Mouse (Mus musculus): ENCODE measurements around the gene 1500009L16Rik. TPM values are rescaled to one million over a fixed set of nuclear protein-coding genes. Genes with fewer than 3 reads are reported as not detected.

Gene 1500009L16Rik
- polyA plus RNA-seq, 1 experiment from 2014 or later, result 25.5 TPM

GRCm38 (mm10) chr10:83776272-83776878, 53.7 kb downstream of the 1500009L16Rik start:
- WGBS, result 40% methylated on average over 11 of the region's 11 CpGs
- H3K27me3 ChIP-seq (replicated peaks; ENCODE audit: control insufficient read depth, insufficient read depth, low read length), result no peaks in the 10 kb centered on the region
- H3K4me1 ChIP-seq (replicated peaks; ENCODE audit: control insufficient read depth, insufficient read depth, low read length), result no peaks in the 10 kb centered on the region
- no peak overlapping the region for H3K9ac ChIP-seq (ENCODE audit: low read length)
- 0 out of 2 replicates have a peak, but pooled peaks cover 5% of the 10 kb centered on the region for H3K9me3 ChIP-seq (ENCODE audit: control insufficient read depth, low read length)
- H3K4me3 ChIP-seq (ENCODE audit: low read depth, low read length), result no peak overlapping the region
- H3K27ac ChIP-seq (ENCODE audit: low read depth), result no peak overlapping the region
- no peak overlapping the region for H3K4me2 ChIP-seq (ENCODE audit: low read length)
- peak; percentile 86 for DNase-seq (ENCODE audit: low spot score)
- H3K36me3 ChIP-seq (ENCODE audit: control insufficient read depth, insufficient read depth, low read length), result no peaks in the 10 kb centered on the region
- ATAC-seq (replicated peaks; ENCODE audit: low FRiP score, low TSS enrichment, low read depth), result no peak

- DNase-seq (ENCODE audit: low spot score), result no peak
- ATAC-seq (replicated peaks; ENCODE audit: low FRiP score, low TSS enrichment, low read depth), result no peak
- Histone ChIP-seq H3K27me3 (replicated peaks; ENCODE audit: control insufficient read depth, insufficient read depth, low read length) (no peaks in the 10 kb centered on the region), H3K9ac (ENCODE audit: low read length) (no peak overlapping the region), H3K27ac (ENCODE audit: low read depth) (no peak overlapping the region), H3K4me2 (ENCODE audit: low read length) (no peak overlapping the region), H3K9me3 (ENCODE audit: control insufficient read depth, low read length) (0 out of 2 replicates have a peak, but pooled peaks cover 5% of the 10 kb centered on the region), H3K36me3 (ENCODE audit: control insufficient read depth, insufficient read depth, low read length) (no peaks in the 10 kb centered on the region), H3K4me1 (replicated peaks; ENCODE audit: control insufficient read depth, insufficient read depth, low read length) (no peaks in the 10 kb centered on the region), H3K4me3 (ENCODE audit: low read depth, low read length) (no peak overlapping the region)
- 85% methylated on average over 9 of the region's 9 CpGs for WGBS
These were observed 54.6 kb downstream of the 1500009L16Rik start for GRCm38 (mm10) chr10:83777253-83777652.

GRCm38 (mm10) chr10:83781854-83782253, 59.2 kb downstream of the 1500009L16Rik start:
- ATAC-seq (replicated peaks; ENCODE audit: low FRiP score, low TSS enrichment, low read depth), result no peak
- Histone ChIP-seq H3K4me3 (ENCODE audit: low read depth, low read length) (no peak overlapping the region), H3K9me3 (ENCODE audit: control insufficient read depth, low read length) (0 out of 2 replicates have a peak, but pooled peaks cover 5% of the 10 kb centered on the region), H3K4me2 (ENCODE audit: low read length) (no peak overlapping the region), H3K27me3 (replicated peaks; ENCODE audit: control insufficient read depth, insufficient read depth, low read length) (no peaks in the 10 kb centered on the region), H3K4me1 (replicated peaks; ENCODE audit: control insufficient read depth, insufficient read depth, low read length) (no peaks in the 10 kb centered on the region), H3K9ac (ENCODE audit: low read length) (no peak overlapping the region), H3K27ac (ENCODE audit: low read depth) (no peak overlapping the region), H3K36me3 (ENCODE audit: control insufficient read depth, insufficient read depth, low read length) (no peaks in the 10 kb centered on the region)
- 89% methylated on average over 4 of the region's 4 CpGs for WGBS
- DNase-seq (ENCODE audit: low spot score), result no peak

- Histone ChIP-seq H3K4me3 (ENCODE audit: low read depth, low read length) (no peak overlapping the region), H3K9me3 (ENCODE audit: control insufficient read depth, low read length) (0 out of 2 replicates have a peak, but pooled peaks cover 5% of the 10 kb centered on the region), H3K4me2 (ENCODE audit: low read length) (no peak overlapping the region), H3K36me3 (ENCODE audit: control insufficient read depth, insufficient read depth, low read length) (no peaks in the 10 kb centered on the region), H3K9ac (ENCODE audit: low read length) (no peak overlapping the region), H3K27me3 (replicated peaks; ENCODE audit: control insufficient read depth, insufficient read depth, low read length) (no peaks in the 10 kb centered on the region), H3K4me1 (replicated peaks; ENCODE audit: control insufficient read depth, insufficient read depth, low read length) (no peaks in the 10 kb centered on the region), H3K27ac (ENCODE audit: low read depth) (no peak overlapping the region)
- 87% methylated on average over 10 of the region's 10 CpGs for WGBS
- no peak for ATAC-seq (replicated peaks; ENCODE audit: low FRiP score, low TSS enrichment, low read depth)
- DNase-seq (ENCODE audit: low spot score), result no peak
These were observed 59.9 kb downstream of the 1500009L16Rik start for GRCm38 (mm10) chr10:83782371-83783120.

- WGBS, result 34% methylated on average over 5 of the region's 5 CpGs
- no peak for ATAC-seq (replicated peaks; ENCODE audit: low FRiP score, low TSS enrichment, low read depth)
These were observed 62.3 kb downstream of the 1500009L16Rik start for GRCm38 (mm10) chr10:83785003-83785402.

GRCm38 (mm10) chr10:83785627-83786392, 63.1 kb downstream of the 1500009L16Rik start:
- no peak for DNase-seq (ENCODE audit: low spot score)
- no peak overlapping the region for H3K4me3 ChIP-seq (ENCODE audit: low read depth, low read length)
- H3K4me1 ChIP-seq (replicated peaks; ENCODE audit: control insufficient read depth, insufficient read depth, low read length), result no peaks in the 10 kb centered on the region
- 66% methylated on average over 3 of the region's 3 CpGs for WGBS
- H3K27me3 ChIP-seq (replicated peaks; ENCODE audit: control insufficient read depth, insufficient read depth, low read length), result no peaks in the 10 kb centered on the region
- no peaks in the 10 kb centered on the region for H3K9me3 ChIP-seq (ENCODE audit: control insufficient read depth, low read length)
- no peaks in the 10 kb centered on the region for H3K36me3 ChIP-seq (ENCODE audit: control insufficient read depth, insufficient read depth, low read length)
- H3K27ac ChIP-seq (ENCODE audit: low read depth), result no peak overlapping the region
- no peak overlapping the region for H3K9ac ChIP-seq (ENCODE audit: low read length)
- no peak for ATAC-seq (replicated peaks; ENCODE audit: low FRiP score, low TSS enrichment, low read depth)
- H3K4me2 ChIP-seq (ENCODE audit: low read length), result no peak overlapping the region

More at GRCm38 (mm10) chr10:83785003-83785402, 62.3 kb downstream of the 1500009L16Rik start:
- no peak overlapping the region for H3K4me3 ChIP-seq (ENCODE audit: low read depth, low read length)
- no peak overlapping the region for H3K4me2 ChIP-seq (ENCODE audit: low read length)
- no peak for DNase-seq (ENCODE audit: low spot score)
- H3K9ac ChIP-seq (ENCODE audit: low read length), result no peak overlapping the region
- H3K4me1 ChIP-seq (replicated peaks; ENCODE audit: control insufficient read depth, insufficient read depth, low read length), result no peaks in the 10 kb centered on the region
- no peaks in the 10 kb centered on the region for H3K9me3 ChIP-seq (ENCODE audit: control insufficient read depth, low read length)
- no peaks in the 10 kb centered on the region for H3K27me3 ChIP-seq (replicated peaks; ENCODE audit: control insufficient read depth, insufficient read depth, low read length)
- H3K36me3 ChIP-seq (ENCODE audit: control insufficient read depth, insufficient read depth, low read length), result no peaks in the 10 kb centered on the region
- no peak overlapping the region for H3K27ac ChIP-seq (ENCODE audit: low read depth)

GRCm38 (mm10) chr10:83795088-83795487, 72.4 kb downstream of the 1500009L16Rik start:
- H3K9ac ChIP-seq (ENCODE audit: low read length), result no peak overlapping the region
- H3K9me3 ChIP-seq (ENCODE audit: control insufficient read depth, low read length), result no peaks in the 10 kb centered on the region
- H3K4me3 ChIP-seq (ENCODE audit: low read depth, low read length), result no peak overlapping the region
- H3K4me1 ChIP-seq (replicated peaks; ENCODE audit: control insufficient read depth, insufficient read depth, low read length), result no peaks in the 10 kb centered on the region
- no peak overlapping the region for H3K4me2 ChIP-seq (ENCODE audit: low read length)
- no peaks in the 10 kb centered on the region for H3K36me3 ChIP-seq (ENCODE audit: control insufficient read depth, insufficient read depth, low read length)
- no peak overlapping the region for H3K27ac ChIP-seq (ENCODE audit: low read depth)
- DNase-seq (ENCODE audit: low spot score) (no peak), ATAC-seq (replicated peaks; ENCODE audit: low FRiP score, low TSS enrichment, low read depth) (no peak)
- H3K27me3 ChIP-seq (replicated peaks; ENCODE audit: control insufficient read depth, insufficient read depth, low read length), result no peaks in the 10 kb centered on the region

- Histone ChIP-seq H3K9ac (ENCODE audit: low read length) (no peak overlapping the region), H3K4me1 (replicated peaks; ENCODE audit: control insufficient read depth, insufficient read depth, low read length) (no peaks in the 10 kb centered on the region), H3K4me3 (ENCODE audit: low read depth, low read length) (no peak overlapping the region), H3K36me3 (ENCODE audit: control insufficient read depth, insufficient read depth, low read length) (no peaks in the 10 kb centered on the region), H3K27ac (ENCODE audit: low read depth) (no peak overlapping the region), H3K9me3 (ENCODE audit: control insufficient read depth, low read length) (no peaks in the 10 kb centered on the region), H3K27me3 (replicated peaks; ENCODE audit: control insufficient read depth, insufficient read depth, low read length) (no peaks in the 10 kb centered on the region), H3K4me2 (ENCODE audit: low read length) (no peak overlapping the region)
- no peak for ATAC-seq (replicated peaks; ENCODE audit: low FRiP score, low TSS enrichment, low read depth)
- DNase-seq (ENCODE audit: low spot score), result no peak
- WGBS, result 93% methylated on average over 4 of the region's 4 CpGs
These were observed 72.8 kb downstream of the 1500009L16Rik start for GRCm38 (mm10) chr10:83795500-83795899.

All from intestine, embryonic 14.5 days (tissue).